Mouse (Mus musculus): ENCODE data around the gene Maml2. TPM values are rescaled to one million over a fixed set of nuclear protein-coding genes. Genes with fewer than 3 reads are reported as not detected.
A peak's percentile ranks its signal among the peaks of the same experiment; 100 is the strongest.

Maml2 gene
- polyA plus RNA-seq, 1 experiment from 2014 or later: 3.1 TPM

DNA sequence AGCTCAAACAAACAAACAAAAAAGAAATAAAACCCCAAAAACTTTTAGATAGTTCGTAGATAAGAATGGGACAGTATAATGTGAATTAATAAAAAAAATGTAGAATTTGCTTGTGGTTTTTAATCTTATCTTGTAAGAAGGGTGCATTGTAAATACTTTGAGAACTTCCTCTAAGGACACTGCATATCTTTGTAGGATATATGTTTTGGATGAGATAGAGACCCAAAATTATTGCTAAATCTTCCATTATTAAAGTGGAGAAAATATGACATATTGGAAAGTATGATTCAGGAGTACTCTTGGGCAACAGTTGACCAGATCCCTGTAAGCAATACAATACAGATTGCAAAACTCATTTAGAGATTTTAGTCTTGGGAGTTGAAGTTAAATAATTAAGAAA is 24.5 kb upstream of the Maml2 start:
- Histone ChIP-seq H3K36me3 (ENCODE audit: control insufficient read depth, insufficient read depth) (peaks cover 5% of the 10 kb centered on the region; the same call in 1 of the 2 replicates), H3K27me3 (replicated peaks; ENCODE audit: control insufficient read depth, insufficient read depth, low read length) (no peaks in the 10 kb centered on the region), H3K9ac (ENCODE audit: low read depth, low read length) (no peak overlapping the region), H3K4me1 (replicated peaks; ENCODE audit: control insufficient read depth, insufficient read depth, low read length) (no peaks in the 10 kb centered on the region), H3K9me3 (ENCODE audit: control insufficient read depth) (no peaks in the 10 kb centered on the region), H3K4me2 (replicated peaks; ENCODE audit: low read depth) (no peak overlapping the region), H3K27ac (ENCODE audit: low read depth, low read length) (no peak overlapping the region), H3K4me3 (ENCODE audit: low read depth, low read length) (no peak overlapping the region)
- WGBS: 90% methylated on average over 1 of the region's 1 CpGs
- no peak for TF ChIP-seq CTCF (IDR thresholded peaks at IDR 0.05; ENCODE audit: low read depth)
- no peak for ATAC-seq

DNA sequence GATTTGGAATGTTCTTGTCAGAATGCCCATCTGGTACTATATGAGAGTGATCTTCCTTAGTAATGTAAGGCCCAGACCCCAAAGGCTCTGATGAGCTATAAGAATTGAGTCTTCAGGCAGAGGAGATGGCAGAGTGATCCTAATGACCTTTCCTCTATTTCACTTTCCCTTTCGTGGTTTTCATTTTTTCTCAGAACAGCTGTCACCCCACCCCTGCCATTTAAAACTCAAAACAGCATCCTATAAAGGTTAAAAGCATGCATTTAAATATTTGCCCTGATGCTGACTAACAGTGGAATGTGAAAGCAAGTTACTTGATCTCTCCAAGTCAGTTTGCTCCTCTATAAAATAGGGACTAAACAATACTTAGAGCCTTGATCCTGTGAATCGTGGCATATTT is 10.3 kb upstream of the Maml2 start:
- Histone ChIP-seq H3K27me3 (replicated peaks; ENCODE audit: control insufficient read depth, insufficient read depth, low read length) (no peaks in the 10 kb centered on the region), H3K4me2 (replicated peaks; ENCODE audit: low read depth) (no peak overlapping the region), H3K9me3 (ENCODE audit: control insufficient read depth) (no peaks in the 10 kb centered on the region), H3K4me3 (ENCODE audit: low read depth, low read length) (no peak overlapping the region), H3K36me3 (ENCODE audit: control insufficient read depth, insufficient read depth) (peaks cover 7% of the 10 kb centered on the region; the same call in 1 of the 2 replicates), H3K9ac (ENCODE audit: low read depth, low read length) (no peak overlapping the region), H3K27ac (ENCODE audit: low read depth, low read length) (no peak overlapping the region), H3K4me1 (replicated peaks; ENCODE audit: control insufficient read depth, insufficient read depth, low read length) (no peaks in the 10 kb centered on the region)
- no peak for ATAC-seq
- TF ChIP-seq CTCF (IDR thresholded peaks at IDR 0.05; ENCODE audit: low read depth): no peak
- 78% methylated on average over 2 of the region's 2 CpGs for WGBS

DNA sequence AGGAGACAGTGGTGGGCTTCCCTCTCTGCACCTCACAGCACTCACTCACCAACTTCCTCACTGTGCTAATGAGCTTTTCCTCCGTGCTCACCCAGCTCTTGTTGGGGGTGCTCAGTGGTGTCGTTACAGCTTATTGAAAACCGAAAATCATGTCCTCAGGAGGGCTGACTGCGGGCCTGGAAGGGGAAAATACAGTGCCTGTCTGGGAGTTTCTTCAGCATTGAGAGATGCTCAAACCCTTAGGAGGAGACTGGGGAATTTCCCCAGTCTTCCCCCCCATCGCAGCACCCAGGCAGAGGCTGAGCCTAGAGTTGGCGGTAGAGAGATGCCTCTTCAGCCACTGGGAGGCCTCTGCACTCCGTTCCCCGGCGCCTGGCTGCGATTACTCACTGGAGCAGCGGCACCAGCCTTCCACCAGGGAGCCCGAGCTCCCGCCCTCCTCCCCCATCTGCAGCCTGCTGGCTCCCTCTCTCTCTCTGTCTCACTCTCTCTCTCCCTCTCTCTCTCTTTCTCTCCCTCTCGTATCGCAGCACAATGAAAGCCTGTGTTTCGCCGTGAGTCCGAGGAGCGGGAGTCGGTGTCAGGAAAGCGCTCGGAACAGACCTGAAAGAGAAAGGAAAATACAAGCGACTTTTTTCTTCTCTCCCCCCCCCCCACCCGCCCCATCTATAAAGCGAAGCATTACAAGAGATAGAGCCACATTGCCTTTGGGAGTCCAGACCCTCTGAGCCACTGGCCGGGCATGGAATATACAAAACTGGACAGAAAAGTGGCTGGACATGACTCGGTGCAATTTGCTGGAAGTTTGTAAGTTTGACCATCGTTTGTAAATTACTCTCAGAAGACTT is 1.3 kb upstream of the Maml2 start:
- Histone ChIP-seq H3K4me1 (replicated peaks; ENCODE audit: control insufficient read depth, insufficient read depth, low read length) (no peaks in the 10 kb centered on the region; the same call in 1 of the 2 replicates), H3K4me2 (replicated peaks; ENCODE audit: low read depth) (peak overlapping the region; percentile 67), H3K27ac (ENCODE audit: low read depth, low read length) (no peak overlapping the region; the same call in 1 of the 2 replicates), H3K4me3 (ENCODE audit: low read depth, low read length) (peak overlapping the region; percentile 57), H3K9me3 (ENCODE audit: control insufficient read depth) (no peaks in the 10 kb centered on the region), H3K27me3 (replicated peaks; ENCODE audit: control insufficient read depth, insufficient read depth, low read length) (no peaks in the 10 kb centered on the region), H3K9ac (ENCODE audit: low read depth, low read length) (peak overlapping the region; percentile 60), H3K36me3 (ENCODE audit: control insufficient read depth, insufficient read depth) (no peaks in the 10 kb centered on the region)
- peak; percentile 86 for TF ChIP-seq CTCF (IDR thresholded peaks at IDR 0.05; ENCODE audit: low read depth)
- under 1% methylated on average over 28 of the region's 28 CpGs for WGBS
- ATAC-seq: peak; percentile 94

DNA sequence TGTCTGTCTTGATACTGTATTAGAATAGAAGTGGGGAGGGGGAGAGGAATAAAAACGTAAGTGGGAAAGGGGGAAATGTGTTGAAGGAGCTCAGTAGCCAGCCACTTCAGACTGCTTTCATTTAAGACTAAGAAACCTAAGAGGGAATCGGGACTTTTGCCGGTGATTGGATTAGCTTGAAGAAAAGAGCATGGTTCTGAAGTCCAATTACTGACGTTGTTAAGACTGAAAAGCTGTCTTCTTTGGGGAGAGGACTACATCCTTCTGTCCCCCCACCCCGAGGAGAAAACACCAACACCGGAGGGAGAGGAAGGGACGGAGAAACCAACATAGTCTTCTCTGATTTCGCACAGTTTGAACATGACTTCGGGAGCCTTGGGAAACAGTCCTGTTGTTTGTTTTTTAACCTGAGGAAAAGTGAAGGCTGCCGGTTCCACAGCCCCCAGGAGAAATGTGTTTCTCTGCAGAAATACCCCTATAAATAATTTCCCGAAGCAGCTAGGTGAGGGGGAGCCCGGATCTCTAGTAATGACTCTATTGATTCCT is 562 bp upstream of the Maml2 start:
- Histone ChIP-seq H3K9me3 (ENCODE audit: control insufficient read depth) (no peaks in the 10 kb centered on the region), H3K4me2 (replicated peaks; ENCODE audit: low read depth) (peak overlapping the region; percentile 67), H3K27ac (ENCODE audit: low read depth, low read length) (no peak overlapping the region; the same call in 1 of the 2 replicates), H3K27me3 (replicated peaks; ENCODE audit: control insufficient read depth, insufficient read depth, low read length) (no peaks in the 10 kb centered on the region), H3K4me1 (replicated peaks; ENCODE audit: control insufficient read depth, insufficient read depth, low read length) (no peaks in the 10 kb centered on the region; the same call in 1 of the 2 replicates), H3K9ac (ENCODE audit: low read depth, low read length) (peak overlapping the region; percentile 60), H3K4me3 (ENCODE audit: low read depth, low read length) (peak overlapping the region; percentile 57), H3K36me3 (ENCODE audit: control insufficient read depth, insufficient read depth) (no peaks in the 10 kb centered on the region)
- WGBS: under 1% methylated on average over 12 of the region's 12 CpGs
- no peak for ATAC-seq
- no peak for TF ChIP-seq CTCF (IDR thresholded peaks at IDR 0.05; ENCODE audit: low read depth)

DNA sequence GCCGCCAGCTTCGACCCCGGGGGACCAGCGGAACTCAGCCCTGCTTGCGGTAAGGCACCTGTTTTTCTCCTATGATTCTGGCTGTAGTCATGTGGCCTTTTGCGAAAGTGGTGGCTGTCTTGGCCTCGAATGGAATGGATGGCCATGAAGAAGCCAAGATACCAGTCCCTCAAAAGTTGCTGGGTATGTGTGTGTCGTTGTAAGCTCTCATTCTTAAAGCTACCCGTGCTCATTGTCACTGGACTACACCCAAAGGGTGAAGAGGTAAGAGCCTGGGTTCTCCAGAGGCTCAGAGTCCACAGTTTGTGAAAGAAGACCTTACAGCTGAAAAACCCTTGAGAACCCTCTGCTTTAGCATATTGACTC is 739 bp downstream of the Maml2 start:
- no peak for TF ChIP-seq CTCF (IDR thresholded peaks at IDR 0.05; ENCODE audit: low read depth)
- Histone ChIP-seq H3K36me3 (ENCODE audit: control insufficient read depth, insufficient read depth) (no peaks in the 10 kb centered on the region), H3K9me3 (ENCODE audit: control insufficient read depth) (no peaks in the 10 kb centered on the region), H3K4me1 (replicated peaks; ENCODE audit: control insufficient read depth, insufficient read depth, low read length) (no peaks in the 10 kb centered on the region; the same call in 1 of the 2 replicates), H3K9ac (ENCODE audit: low read depth, low read length) (peak overlapping the region; percentile 60; the same call in 1 of the 2 replicates), H3K4me3 (ENCODE audit: low read depth, low read length) (peak overlapping the region; percentile 57), H3K27me3 (replicated peaks; ENCODE audit: control insufficient read depth, insufficient read depth, low read length) (no peaks in the 10 kb centered on the region), H3K27ac (ENCODE audit: low read depth, low read length) (no peak overlapping the region), H3K4me2 (replicated peaks; ENCODE audit: low read depth) (peak overlapping the region; percentile 67)
- 32% methylated on average over 9 of the region's 9 CpGs for WGBS
- no peak for ATAC-seq

DNA sequence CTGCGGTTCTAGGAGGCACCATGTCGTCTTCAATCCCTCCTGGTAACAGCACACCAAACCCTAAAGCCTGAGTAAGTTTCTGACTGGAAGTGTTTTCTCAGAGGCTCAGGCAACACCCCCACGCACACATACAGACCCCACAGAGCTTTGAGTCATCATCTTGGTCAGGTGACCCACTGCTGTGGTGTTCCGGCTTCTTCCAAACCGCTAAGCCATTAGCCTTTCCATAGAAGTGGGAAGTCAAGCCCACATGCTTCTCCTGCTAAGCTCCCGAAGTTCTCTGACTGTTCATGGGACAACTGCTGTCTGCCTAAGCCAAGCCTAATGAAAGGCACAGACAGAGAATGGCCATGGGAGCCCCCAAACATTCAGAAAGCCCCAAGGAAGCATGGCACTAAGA is 1.4 kb downstream of the Maml2 start:
- Histone ChIP-seq H3K27me3 (replicated peaks; ENCODE audit: control insufficient read depth, insufficient read depth, low read length) (no peaks in the 10 kb centered on the region), H3K4me1 (replicated peaks; ENCODE audit: control insufficient read depth, insufficient read depth, low read length) (peaks cover 3% of the 10 kb centered on the region; the same call in 1 of the 2 replicates), H3K36me3 (ENCODE audit: control insufficient read depth, insufficient read depth) (no peaks in the 10 kb centered on the region), H3K9ac (ENCODE audit: low read depth, low read length) (no peak overlapping the region), H3K4me3 (ENCODE audit: low read depth, low read length) (no peak overlapping the region), H3K9me3 (ENCODE audit: control insufficient read depth) (no peaks in the 10 kb centered on the region), H3K27ac (ENCODE audit: low read depth, low read length) (no peak overlapping the region), H3K4me2 (replicated peaks; ENCODE audit: low read depth) (peak overlapping the region; percentile 67)
- 85% methylated on average over 6 of the region's 6 CpGs for WGBS
- no peak for ATAC-seq
- no peak for TF ChIP-seq CTCF (IDR thresholded peaks at IDR 0.05; ENCODE audit: low read depth)

Data from intestine, postnatal 0 days (tissue).